Mouse (Mus musculus) testis, adult 2 months (tissue): ENCODE measurements around the gene Slain2.

ENCODE experiments used
- CTCF ChIP-seq: fragments of 200-500 bp; IDR thresholded peaks from 2 replicates; pipeline ENCODE4 v1.5.1; 2012; ENCODE audit warnings: low read depth, mild to moderate bottlenecking, inconsistent platforms, low read length, moderate library complexity; ENCODE audit not compliant: control insufficient read depth, insufficient read depth, insufficient replicate concordance
- POLR2A ChIP-seq: fragments of 200-500 bp; IDR thresholded peaks from 2 replicates; pipeline ENCODE4 v1.6.1; 2012; ENCODE audit warnings: low read depth, mild to moderate bottlenecking, inconsistent platforms, low read length, moderate library complexity; ENCODE audit not compliant: control insufficient read depth

- no peak for TF ChIP-seq CTCF
- no peak for TF ChIP-seq POLR2A
Observed at GRCm38 (mm10) chr5:72922796-72923195, 8.7 kb downstream of the Slain2 start.
